Mouse (Mus musculus) liver, adult 2 months (tissue): ENCODE measurements around the gene Marcks. TPM values are rescaled to one million over a fixed set of nuclear protein-coding genes. Genes with fewer than 3 reads are reported as not detected.
A peak's percentile ranks its signal among the peaks of the same experiment; 100 is the strongest.

ENCODE experiments used
- DNase-seq: peaks from one replicate; pipeline ENCODE4 v3.0.0-alpha.2; 2011; ENCODE audit warnings: low read depth, low spot score; ENCODE audit errors: extremely low read depth
- H3K27ac ChIP-seq: fragments of 200-500 bp; replicated peaks from 2 replicates; pipeline ENCODE4 v1.5.1; 2012; ENCODE audit warnings: low read depth, mild to moderate bottlenecking, control low read depth, inconsistent platforms, low read length; ENCODE audit not compliant: insufficient read depth
- H3K27me3 ChIP-seq: fragments of 200-500 bp; 2 replicates; pipeline ENCODE4 v1.6.1; 2012; ENCODE audit warnings: mild to moderate bottlenecking, moderate library complexity, low read length, inconsistent platforms; ENCODE audit not compliant: control insufficient read depth, insufficient read depth
- H3K36me3 ChIP-seq: fragments of 200-500 bp; 2 replicates; pipeline ENCODE4 v1.6.1; 2012; ENCODE audit warnings: low read length, inconsistent platforms; ENCODE audit not compliant: control insufficient read depth, insufficient read depth
- H3K4me1 ChIP-seq: fragments of 200-500 bp; 2 replicates; pipeline ENCODE4 v1.6.1; 2011; ENCODE audit warnings: low read length; ENCODE audit not compliant: control insufficient read depth, insufficient read depth
- H3K4me3 ChIP-seq: fragments of 200-500 bp; 2 replicates; pipeline ENCODE4 v1.5.1; 2011; ENCODE audit warnings: low read depth, mild to moderate bottlenecking, control low read depth, low read length, moderate library complexity; ENCODE audit not compliant: insufficient read depth
- H3K79me2 ChIP-seq: fragments of 200-500 bp; 2 replicates; pipeline ENCODE4 v1.6.1; 2012; ENCODE audit warnings: inconsistent platforms, mild to moderate bottlenecking, low read length, moderate library complexity; ENCODE audit not compliant: control insufficient read depth, insufficient read depth
- H3K9ac ChIP-seq: fragments of 200-500 bp; 2 replicates; pipeline ENCODE4 v1.6.1; 2012; ENCODE audit warnings: low read depth, mild to moderate bottlenecking, control low read depth, inconsistent platforms, low read length
- CTCF ChIP-seq: fragments of 200-500 bp; IDR thresholded peaks from 2 replicates; pipeline ENCODE4 v1.5.1; 2011; ENCODE audit warnings: low read depth, low read length, control low read depth
- POLR2A ChIP-seq: fragments of 200-500 bp; IDR thresholded peaks from 2 replicates; pipeline ENCODE4 v1.6.1; 2011; ENCODE audit warnings: low read length, control low read depth; ENCODE audit not compliant: insufficient read depth; ENCODE audit errors: extremely low read depth
- WGBS: fragments of 180-500 bp; shearing (Covaris S2); methylation state at CpG from one replicate; pipeline ENCODE4 v1.1.7; 2018; 5-methylcytosine and 5-hydroxymethylcytosine counted together
- polyA plus RNA-seq: library from polyadenylated mRNA; depleted of rRNA; stranded (reverse); fragments of >200 nt; gene quantifications from 2 replicates; pipeline ENCODE4 v1.2.3, GENCODE M21; 2012
- total RNA-seq: library from RNA; depleted of rRNA; stranded (reverse); fragments of >200 nt; gene quantifications from 2 replicates; pipeline ENCODE4 v1.2.3, GENCODE M21; 2014

Marcks gene
- total and polyA plus RNA-seq, 2 experiments = 4.6 to 8.9 TPM

DNA sequence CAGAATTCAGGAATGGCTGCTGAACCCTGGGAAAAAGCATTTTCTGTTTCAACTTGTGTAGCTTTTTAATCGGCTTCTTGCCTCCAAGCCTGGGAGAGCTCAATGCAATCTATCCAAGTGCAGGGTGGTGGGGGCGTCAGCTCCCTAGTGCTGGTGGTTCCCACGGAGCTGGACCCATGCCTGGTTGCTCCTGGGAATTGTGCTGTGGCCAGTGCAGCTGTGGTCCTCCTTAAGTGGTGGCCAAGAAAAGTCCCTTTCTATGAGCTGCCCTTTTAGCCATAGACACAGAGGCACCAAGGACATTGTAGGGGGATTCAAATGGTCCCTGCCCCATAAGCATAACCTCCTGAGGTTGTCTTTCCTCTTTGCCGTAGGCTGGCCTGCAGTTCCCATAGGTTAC, 31.7 kb upstream of the Marcks start:
- no peak for DNase-seq
- H3K27me3 ChIP-seq = peaks cover 3% of the 10 kb centered on the region; the same call in 1 of the 2 replicates
- no peaks in the 10 kb centered on the region for H3K79me2 ChIP-seq

DNA sequence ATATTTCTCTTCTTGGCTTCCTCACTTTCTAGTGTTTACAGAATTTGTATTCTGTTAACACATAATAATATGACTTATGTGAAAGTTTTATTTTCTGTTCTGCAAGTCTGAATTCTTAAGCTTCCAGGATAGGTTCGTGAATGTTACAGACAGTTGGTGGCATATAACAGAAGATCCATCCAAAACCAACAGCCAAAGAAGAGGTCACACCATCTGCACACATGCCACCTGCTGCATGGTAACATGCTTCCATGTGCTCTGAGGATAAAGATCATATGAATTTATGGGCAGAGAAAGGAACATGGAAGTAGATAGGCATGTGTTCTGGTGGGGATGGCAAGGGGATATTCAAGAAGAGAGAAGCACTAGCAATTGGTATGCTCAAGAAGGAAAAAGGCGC, 28.8 kb upstream of the Marcks start:
- Histone ChIP-seq H3K36me3 (no peaks in the 10 kb centered on the region), H3K4me3 (no peak overlapping the region), H3K79me2 (no peaks in the 10 kb centered on the region), H3K27ac (no peak overlapping the region), H3K4me1 (no peaks in the 10 kb centered on the region), H3K9ac (no peak overlapping the region), H3K27me3 (no peaks in the 10 kb centered on the region)
- no peak for DNase-seq
- WGBS = 85% methylated on average over 2 of the region's 2 CpGs
- TF ChIP-seq CTCF = no peak
- TF ChIP-seq POLR2A = no peak

More for the DNA sequence above, 31.7 kb upstream of the Marcks start:
- Histone ChIP-seq H3K4me1 (no peaks in the 10 kb centered on the region), H3K4me3 (no peak overlapping the region), H3K36me3 (no peaks in the 10 kb centered on the region), H3K27ac (no peak overlapping the region), H3K9ac (no peak overlapping the region)
- TF ChIP-seq CTCF (no peak), POLR2A (no peak)
- WGBS = 86% methylated on average over 4 of the region's 4 CpGs

DNA sequence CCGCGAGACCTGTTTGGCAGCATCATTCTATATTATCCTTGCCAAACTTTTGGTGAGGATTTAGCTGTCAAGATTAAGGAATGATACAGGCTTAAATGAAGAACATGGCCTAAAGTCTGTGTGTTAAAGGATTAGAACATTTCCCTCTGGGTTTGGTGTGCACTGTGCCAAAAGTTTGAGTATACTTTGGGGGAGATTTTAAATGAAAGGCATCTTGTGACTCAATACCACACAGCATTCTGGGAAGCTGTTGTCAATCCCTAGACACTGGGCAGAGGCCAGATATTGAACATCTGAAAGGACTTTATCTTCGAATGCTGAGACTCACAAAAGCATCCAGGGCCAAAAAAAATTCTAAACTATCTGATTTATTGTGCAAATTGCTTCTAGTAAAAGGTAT, 21.0 kb upstream of the Marcks start:
- Histone ChIP-seq H3K9ac (no peak overlapping the region), H3K79me2 (no peaks in the 10 kb centered on the region), H3K36me3 (no peaks in the 10 kb centered on the region), H3K27ac (no peak overlapping the region), H3K27me3 (no peaks in the 10 kb centered on the region), H3K4me3 (no peak overlapping the region), H3K4me1 (no peaks in the 10 kb centered on the region)
- DNase-seq = no peak
- TF ChIP-seq POLR2A (no peak), CTCF (no peak)
- 68% methylated on average over 3 of the region's 3 CpGs for WGBS

DNA sequence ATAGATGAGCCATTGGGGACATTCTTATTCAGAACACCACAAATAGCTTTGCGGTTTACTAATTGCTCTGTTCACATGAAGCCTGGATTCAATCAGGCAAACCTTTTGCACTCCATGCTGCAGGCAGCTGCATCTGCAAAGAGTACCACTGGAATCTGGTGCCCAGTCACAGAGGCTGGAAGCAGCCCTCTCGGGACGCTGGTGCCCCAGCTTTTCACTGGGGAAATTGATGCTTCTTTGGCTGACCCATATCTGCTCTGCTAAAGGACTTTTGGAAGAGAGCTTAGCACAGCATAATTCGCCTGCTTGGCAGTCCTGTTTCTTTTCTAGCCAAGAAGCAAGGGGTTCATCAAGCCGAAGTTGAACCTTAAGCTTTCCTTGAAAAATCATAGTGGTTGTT, 18.4 kb upstream of the Marcks start:
- WGBS = 92% methylated on average over 5 of the region's 5 CpGs
- no peak overlapping the region for H3K27ac ChIP-seq
- H3K27me3 ChIP-seq = no peaks in the 10 kb centered on the region
- no peak overlapping the region for H3K9ac ChIP-seq
- H3K36me3 ChIP-seq = no peaks in the 10 kb centered on the region
- H3K4me1 ChIP-seq = no peaks in the 10 kb centered on the region
- no peak for DNase-seq
- no peaks in the 10 kb centered on the region for H3K79me2 ChIP-seq
- no peak overlapping the region for H3K4me3 ChIP-seq
- no peak for TF ChIP-seq CTCF
- TF ChIP-seq POLR2A = no peak

DNA sequence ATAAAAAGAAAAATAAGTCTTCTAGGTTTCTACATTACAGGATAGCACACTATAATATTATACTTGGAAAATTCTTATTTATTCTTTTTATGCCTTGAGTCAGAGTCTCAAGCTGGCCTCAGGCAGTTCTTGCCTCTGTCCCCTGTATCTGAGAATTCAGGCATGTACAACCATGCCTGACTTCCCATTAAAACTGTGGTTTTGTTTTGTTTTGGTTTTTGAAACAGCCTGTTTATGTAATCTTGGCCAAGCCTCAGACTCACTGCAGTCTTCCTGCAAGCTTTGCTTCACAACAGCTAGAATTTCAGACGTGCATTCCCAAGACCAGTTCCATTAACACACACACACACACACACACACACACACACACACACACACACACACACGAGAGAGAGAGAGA, 16.4 kb upstream of the Marcks start:
- Histone ChIP-seq H3K4me3 (no peak overlapping the region), H3K36me3 (no peaks in the 10 kb centered on the region), H3K27me3 (no peaks in the 10 kb centered on the region), H3K9ac (no peak overlapping the region), H3K4me1 (no peaks in the 10 kb centered on the region), H3K27ac (no peak overlapping the region), H3K79me2 (no peaks in the 10 kb centered on the region)
- TF ChIP-seq CTCF (no peak), POLR2A (no peak)
- DNase-seq = peak; percentile 15
- 54% methylated on average over 2 of the region's 2 CpGs for WGBS

DNA sequence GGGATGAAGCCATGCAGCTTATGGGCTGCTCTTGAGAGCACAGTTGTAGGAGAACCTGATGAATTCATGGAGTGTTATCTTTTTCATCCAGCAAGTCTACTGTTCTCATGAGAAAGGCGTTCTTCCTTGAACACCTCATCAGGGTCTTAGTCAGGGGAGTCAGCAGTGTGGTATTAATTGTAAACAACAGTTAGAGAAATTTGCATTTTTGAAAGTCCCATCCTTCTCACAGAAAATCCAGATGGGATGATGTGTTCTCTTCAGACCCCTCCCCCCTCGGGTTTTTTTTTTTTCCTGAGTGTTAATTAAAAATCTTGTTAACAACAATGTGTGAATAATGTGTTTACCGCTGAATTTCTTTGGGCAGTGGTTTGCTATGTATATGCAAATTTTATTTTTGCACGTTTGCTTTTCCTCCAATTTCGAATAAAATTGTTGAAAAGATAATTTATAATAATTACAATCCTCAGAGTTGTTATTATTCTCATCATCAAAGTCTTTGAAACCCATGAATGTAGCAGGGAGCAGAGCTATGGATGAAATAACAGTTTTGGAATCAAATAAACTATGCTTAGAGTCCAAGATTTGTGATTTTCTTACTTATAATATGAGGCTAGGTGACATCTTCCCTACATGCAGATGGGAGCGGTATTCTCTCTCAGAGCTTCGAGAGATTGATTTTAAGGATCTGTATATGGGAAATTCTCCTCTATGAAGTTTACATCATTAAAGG, 13.0 kb upstream of the Marcks start:
- Histone ChIP-seq H3K9ac (no peak overlapping the region), H3K27me3 (no peaks in the 10 kb centered on the region), H3K4me1 (no peaks in the 10 kb centered on the region; the same call in 1 of the 2 replicates), H3K27ac (no peak overlapping the region), H3K36me3 (no peaks in the 10 kb centered on the region), H3K4me3 (no peak overlapping the region), H3K79me2 (no peaks in the 10 kb centered on the region)
- WGBS = 92% methylated on average over 7 of the region's 7 CpGs
- DNase-seq = no peak
- TF ChIP-seq POLR2A = no peak
- TF ChIP-seq CTCF = no peak
